Mouse (Mus musculus): ENCODE measurements around the gene Gfpt1.
"Not testable (repeated sequence)": the region's sequence is repeated elsewhere in the genome, so short reads cannot be mapped to it uniquely, and the experiment has no call there.

Gene Gfpt1

GRCm38 (mm10) chr6:87043131-87043516, 478 bp downstream of the Gfpt1 start:
- no peak for DNase-seq

- no peak for DNase-seq
These were observed 2.2 kb downstream of the Gfpt1 start for GRCm38 (mm10) chr6:87044895-87045294.

GRCm38 (mm10) chr6:87045507-87045906, 2.9 kb downstream of the Gfpt1 start:
- no peak for DNase-seq

- DNase-seq = not testable (repeated sequence)
These were observed 6.1 kb downstream of the Gfpt1 start for GRCm38 (mm10) chr6:87048712-87049111.

GRCm38 (mm10) chr6:87051886-87052425, 9.3 kb downstream of the Gfpt1 start:
- no peak for DNase-seq

GRCm38 (mm10) chr6:87054193-87054592, 11.5 kb downstream of the Gfpt1 start:
- DNase-seq = no peak

- DNase-seq = no peak
These were observed 17.1 kb downstream of the Gfpt1 start for GRCm38 (mm10) chr6:87059754-87060153.

- no peak for DNase-seq
These were observed 20.9 kb downstream of the Gfpt1 start for GRCm38 (mm10) chr6:87063586-87063985.

- DNase-seq = no peak
These were observed 25.6 kb downstream of the Gfpt1 start for GRCm38 (mm10) chr6:87068209-87068608.

- DNase-seq = no peak
These were observed 26.7 kb downstream of the Gfpt1 start for GRCm38 (mm10) chr6:87069195-87069900.

- DNase-seq = no peak
These were observed 28.0 kb downstream of the Gfpt1 start for GRCm38 (mm10) chr6:87070641-87071040.

- DNase-seq = no peak
These were observed 30.1 kb downstream of the Gfpt1 start for GRCm38 (mm10) chr6:87072759-87073158.

GRCm38 (mm10) chr6:87075092-87075685, 32.5 kb downstream of the Gfpt1 start:
- DNase-seq = no peak

- DNase-seq = no peak
These were observed 36.8 kb downstream of the Gfpt1 start for GRCm38 (mm10) chr6:87079457-87079856.

- no peak for DNase-seq
These were observed 42.4 kb downstream of the Gfpt1 start for GRCm38 (mm10) chr6:87085026-87085425.

GRCm38 (mm10) chr6:87088356-87088755, 45.7 kb downstream of the Gfpt1 start:
- DNase-seq = no peak

- DNase-seq = no peak
These were observed 48.2 kb downstream of the Gfpt1 start for GRCm38 (mm10) chr6:87090877-87091276.

- no peak for DNase-seq
These were observed 49.8 kb downstream of the Gfpt1 start for GRCm38 (mm10) chr6:87092476-87092875.

GRCm38 (mm10) chr6:87093631-87094030, 51.0 kb downstream of the Gfpt1 start:
- DNase-seq = not testable (repeated sequence)

GRCm38 (mm10) chr6:87099261-87099660, 56.6 kb downstream of the Gfpt1 start:
- no peak for DNase-seq

GRCm38 (mm10) chr6:87099671-87100296, 57.1 kb downstream of the Gfpt1 start:
- DNase-seq = no peak

- DNase-seq = no peak
These were observed 57.8 kb downstream of the Gfpt1 start for GRCm38 (mm10) chr6:87100297-87101020.

- peak; percentile 94 to 95 for DNase-seq
These were observed 58.8 kb downstream of the Gfpt1 start for GRCm38 (mm10) chr6:87101281-87101954.

Measured in kidney, postnatal 4 days (tissue).